Comparison of ENCODE assay signal across 12 mouse cellular contexts in genomic region chr15:83453879-83454278, GRCm38 (mm10). TPM values are rescaled to one million over a fixed set of nuclear protein-coding genes. Genes with fewer than 3 reads are reported as not detected.
A peak's percentile ranks its signal among the peaks of the same experiment; 100 is the strongest.
DNase-seq lines count a peak whose midpoint lies in the region; ATAC-seq and TF ChIP-seq lines count a peak whose summit lies in the region.
"Had no signal": no experiment of that assay in that cellular context is flagged by ENCODE, and none has a peak within 500 bp of the region (broad histone marks: within the 10 kb centered on the region; RNA-seq: fewer than 3 reads in every experiment).

No protein-coding gene starts in this region.

- no peaks in the 10 kb centered on the region for H3K36me3 ChIP-seq in intestine, postnatal 0 days (ENCODE audit: control insufficient read depth, insufficient read depth)
- H3K36me3 ChIP-seq in intestine, embryonic 16.5 days (ENCODE audit: control insufficient read depth, insufficient read depth, low read length): no peaks in the 10 kb centered on the region

- TF ChIP-seq CTCF in intestine, postnatal 0 days (IDR thresholded peaks at IDR 0.05; ENCODE audit: low read depth): no peak
- no peak for TF ChIP-seq CTCF in layer of hippocampus, adult 2 months (conservative IDR thresholded peaks at IDR 0.05)

- H3K4me1 ChIP-seq in intestine, postnatal 0 days (replicated peaks; ENCODE audit: control insufficient read depth, insufficient read depth, low read length): peaks cover 39% of the 10 kb centered on the region
- peaks cover 46% of the 10 kb centered on the region for H3K4me1 ChIP-seq in intestine, embryonic 16.5 days (ENCODE audit: control insufficient read depth, insufficient read depth, low read length)

- H3K9me3 ChIP-seq in intestine, postnatal 0 days (ENCODE audit: control insufficient read depth): no peaks in the 10 kb centered on the region
- H3K9me3 ChIP-seq in intestine, embryonic 16.5 days (ENCODE audit: control insufficient read depth, low read length): no peaks in the 10 kb centered on the region
- H3K9me3 ChIP-seq: forebrain, embryonic 13.5 days had no signal

- ATAC-seq in intestine, postnatal 0 days: no peak
- ATAC-seq in intestine, embryonic 16.5 days: no peak
- ATAC-seq: forebrain, embryonic 13.5 days had no signal

- H3K4me3 ChIP-seq in intestine, postnatal 0 days (ENCODE audit: low read depth, low read length): no peak overlapping the region
- no peak overlapping the region for H3K4me3 ChIP-seq in intestine, embryonic 16.5 days (ENCODE audit: low read length)
- H3K4me3 ChIP-seq in layer of hippocampus, adult 2 months: no peak overlapping the region
- H3K4me3 ChIP-seq: forebrain, embryonic 13.5 days had no signal

- no peak overlapping the region for H3K4me2 ChIP-seq in intestine, postnatal 0 days (replicated peaks; ENCODE audit: low read depth)
- H3K4me2 ChIP-seq in intestine, embryonic 16.5 days (ENCODE audit: low read depth, low read length): no peak overlapping the region
- H3K4me2 ChIP-seq: forebrain, embryonic 13.5 days had no signal

- peak; percentile 39 for DNase-seq in 416B (ENCODE audit: low read depth)
- peak; percentile 21 for DNase-seq in adrenal gland, postnatal 25 days
- DNase-seq in heart, postnatal 10 days: peak; percentile 65 to 75
- no peak for DNase-seq in cerebellum, postnatal 14 days
- no peak for DNase-seq in layer of hippocampus, adult 8-10 months (ENCODE audit: low spot score in 2 of 2)
- no peak for DNase-seq in layer of hippocampus, adult 2 months (ENCODE audit: low spot score in 2 of 2)
- DNase-seq: cerebellum, adult 11 months; lung, postnatal 10 days had no signal

- peak overlapping the region; percentile 54 for H3K27ac ChIP-seq in intestine, postnatal 0 days (ENCODE audit: low read depth, low read length)
- H3K27ac ChIP-seq in intestine, embryonic 16.5 days (ENCODE audit: low read length): no peak overlapping the region
- H3K27ac ChIP-seq in layer of hippocampus, adult 2 months: no peak overlapping the region
- H3K27ac ChIP-seq: forebrain, embryonic 13.5 days had no signal

- intact Hi-C loops in heart, postnatal 10 days (cut with DNase I): no loop called here

- H3K9ac ChIP-seq in intestine, postnatal 0 days (ENCODE audit: low read depth, low read length): no peak overlapping the region
- no peak overlapping the region for H3K9ac ChIP-seq in intestine, embryonic 16.5 days (ENCODE audit: low read depth, low read length)
- H3K9ac ChIP-seq: forebrain, embryonic 13.5 days had no signal

- no peaks in the 10 kb centered on the region for H3K27me3 ChIP-seq in intestine, postnatal 0 days (replicated peaks; ENCODE audit: control insufficient read depth, insufficient read depth, low read length)
- no peaks in the 10 kb centered on the region for H3K27me3 ChIP-seq in intestine, embryonic 16.5 days (replicated peaks; ENCODE audit: control insufficient read depth, insufficient read depth, low read length)
- H3K27me3 ChIP-seq: CH12.LX; forebrain, embryonic 13.5 days had no signal

- 76% methylated on average over 3 of the region's 3 CpGs for WGBS in intestine, postnatal 0 days
- 78% methylated on average over 3 of the region's 3 CpGs for WGBS in intestine, embryonic 16.5 days

RNA-seq across cellular contexts. Expression of gene Pacsin2, which starts 10.5 kb away (rescaled TPM):
- 40.9 and 47.3 TPM in 2 replicates for polyA plus RNA-seq in intestine, postnatal 0 days (2015; fragmentation: Nextera tagmentation; extraction: Ambion mirVana)
- polyA plus RNA-seq in intestine, embryonic 16.5 days (2015; fragmentation: Nextera tagmentation; extraction: Ambion mirVana): 76.4 and 81.6 TPM in 2 replicates
- 80.8 and 94.8 TPM in 2 replicates for total RNA-seq in adrenal gland, postnatal 25 days (2021)
- total RNA-seq in heart, postnatal 10 days (2021): 100 to 1,000 TPM; 162 to 168 TPM
- total RNA-seq in layer of hippocampus, adult 8-10 months (2022): 100 to 1,000 TPM in 3 of 4 experiments, 10 to 100 TPM in 1; 95.2 to 112 (median 106) TPM
- total RNA-seq in layer of hippocampus, adult 2 months (2021): 100 to 1,000 TPM in 1 of 2 experiments, 10 to 100 TPM in 1; 99.7 to 104 TPM

RNA-seq across cellular contexts. Expression of gene Ttll1, which starts 56.8 kb away (rescaled TPM):
- polyA plus RNA-seq in intestine, postnatal 0 days (2015; fragmentation: Nextera tagmentation; extraction: Ambion mirVana): 6.0 and 7.1 TPM in 2 replicates
- 14.1 and 17.1 TPM in 2 replicates for polyA plus RNA-seq in intestine, embryonic 16.5 days (2015; fragmentation: Nextera tagmentation; extraction: Ambion mirVana)
- total RNA-seq in adrenal gland, postnatal 25 days (2021): 6.2 and 9.0 TPM in 2 replicates
- 10 to 100 TPM; 36.9 to 37.0 TPM for total RNA-seq in heart, postnatal 10 days (2021)
- total RNA-seq in layer of hippocampus, adult 8-10 months (2022): 10 to 100 TPM; 32.0 to 40.0 (median 36.2) TPM
- 10 to 100 TPM; 34.5 to 36.6 TPM for total RNA-seq in layer of hippocampus, adult 2 months (2021)

Comparison
In these comparisons a context has a peak if more than half of its experiments do, and no peak if none do; other contexts are left out.
1. DNase-seq: peak in 416B (single experiment), adrenal gland, postnatal 25 days (single experiment) and heart, postnatal 10 days (2 of 2); none in cerebellum, postnatal 14 days (0 of 2), layer of hippocampus, adult 8-10 months (0 of 2) and layer of hippocampus, adult 2 months (0 of 2).